Mouse (Mus musculus): Measurements from ENCODE around the gene Tex28. TPM values are rescaled to one million over a fixed set of nuclear protein-coding genes. Genes with fewer than 3 reads are reported as not detected.
"Not testable (repeated sequence)": the region's sequence is repeated elsewhere in the genome, so short reads cannot be mapped to it uniquely, and the experiment has no call there.

Tex28 gene
- not detected in 2 replicates for polyA plus RNA-seq (2015; fragmentation: Nextera tagmentation; extraction: Ambion mirVana)

- Histone ChIP-seq H3K9ac (ENCODE audit: low read length) (no peak within 1 kb of the TSS), H3K36me3 (ENCODE audit: control insufficient read depth, insufficient read depth) (no peaks in the 10 kb centered on the region), H3K27ac (ENCODE audit: low read length) (no peak within 1 kb of the TSS), H3K9me3 (replicated peaks; ENCODE audit: control insufficient read depth, low read length) (no peaks in the 10 kb centered on the region), H3K4me1 (ENCODE audit: control insufficient read depth, insufficient read depth, low read length) (no peaks in the 10 kb centered on the region), H3K4me2 (ENCODE audit: low read depth, low read length) (no peak within 1 kb of the TSS), H3K27me3 (ENCODE audit: control insufficient read depth, insufficient read depth, low read length) (no peaks in the 10 kb centered on the region), H3K4me3 (ENCODE audit: low read length) (no peak within 1 kb of the TSS)
- no peak for ATAC-seq (replicated peaks; ENCODE audit: extremely low read depth, insufficient read depth, low FRiP score)
- 91% methylated on average over 1 of the region's 1 CpGs for WGBS
These were observed at the start of gene Tex28 for GRCm38 (mm10) chrX:74167738-74168137. Gene Tex28, minus strand, starts transcription at chrX:74167838.

DNA sequence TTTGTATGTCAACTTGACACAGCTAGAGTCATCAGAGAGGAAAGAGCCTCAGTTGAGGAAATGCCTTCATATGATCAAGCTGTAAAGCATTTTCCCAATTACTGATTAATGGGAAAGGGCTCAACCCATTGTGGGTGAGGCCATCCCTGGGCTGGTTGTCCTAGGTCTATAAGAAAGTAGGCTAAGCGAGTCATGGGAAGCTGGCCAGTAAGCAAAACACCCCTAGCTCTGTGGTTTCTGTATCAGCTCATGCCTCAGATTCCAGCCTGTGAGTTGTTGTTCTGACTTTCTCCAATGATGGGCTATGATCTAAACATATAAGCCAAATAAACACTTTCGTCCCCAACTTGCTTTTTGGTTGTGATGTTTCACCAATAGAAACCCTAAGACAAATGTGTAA, 35.9 kb upstream of the Tex28 start:
- WGBS: 82% methylated on average over 2 of the region's 2 CpGs

DNA sequence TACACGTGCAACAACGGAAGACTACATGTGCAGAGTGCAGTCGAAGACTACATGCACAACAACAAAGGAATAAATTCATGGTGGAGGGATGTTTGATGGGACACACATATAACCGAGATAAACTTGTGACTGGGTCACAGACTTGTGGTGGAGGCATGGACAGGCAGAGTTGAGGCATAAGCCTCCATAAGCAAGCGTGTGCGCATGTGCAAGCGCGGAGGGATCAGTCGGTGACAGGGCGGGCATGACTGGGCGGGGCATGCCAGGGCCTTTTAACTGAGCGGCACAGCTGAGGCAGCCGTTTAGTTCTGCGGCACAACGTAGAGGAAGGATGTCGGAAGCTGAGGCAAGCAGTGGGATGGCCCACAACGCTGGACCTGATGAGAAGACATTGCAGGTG, 9.3 kb upstream of the Tex28 start, which contains the start of gene Tktl1:
Tktl1 (plus strand) TSS at position 301 of the 400 bp plus-strand sequence.
- no peak within 1 kb of the TSS for H3K4me3 ChIP-seq (ENCODE audit: low read length)
- no peaks in the 10 kb centered on the region for H3K36me3 ChIP-seq (ENCODE audit: control insufficient read depth, insufficient read depth)
- H3K9me3 ChIP-seq (replicated peaks; ENCODE audit: control insufficient read depth, low read length): no peaks in the 10 kb centered on the region
- H3K4me1 ChIP-seq (ENCODE audit: control insufficient read depth, insufficient read depth, low read length): no peaks in the 10 kb centered on the region
- H3K27me3 ChIP-seq (ENCODE audit: control insufficient read depth, insufficient read depth, low read length): no peaks in the 10 kb centered on the region
- no peak within 1 kb of the TSS for H3K4me2 ChIP-seq (ENCODE audit: low read depth, low read length)
- 86% methylated on average over 17 of the region's 17 CpGs for WGBS
- no peak within 1 kb of the TSS for H3K9ac ChIP-seq (ENCODE audit: low read length)
- no peak within 1 kb of the TSS for H3K27ac ChIP-seq (ENCODE audit: low read length)
- ATAC-seq (replicated peaks; ENCODE audit: extremely low read depth, insufficient read depth, low FRiP score): no peak

More for the DNA sequence above, 35.9 kb upstream of the Tex28 start:
- Histone ChIP-seq H3K4me3 (ENCODE audit: low read length) (no peak overlapping the region), H3K4me1 (ENCODE audit: control insufficient read depth, insufficient read depth, low read length) (no peaks in the 10 kb centered on the region), H3K36me3 (ENCODE audit: control insufficient read depth, insufficient read depth) (no peaks in the 10 kb centered on the region), H3K9me3 (replicated peaks; ENCODE audit: control insufficient read depth, low read length) (no peaks in the 10 kb centered on the region), H3K4me2 (ENCODE audit: low read depth, low read length) (no peak overlapping the region), H3K9ac (ENCODE audit: low read length) (no peak overlapping the region), H3K27ac (ENCODE audit: low read length) (no peak overlapping the region), H3K27me3 (ENCODE audit: control insufficient read depth, insufficient read depth, low read length) (no peaks in the 10 kb centered on the region)
- no peak for ATAC-seq (replicated peaks; ENCODE audit: extremely low read depth, insufficient read depth, low FRiP score)

GRCm38 (mm10) chrX:74135263-74135662, 32.4 kb downstream of the Tex28 start, which contains the start of gene Mecp2:
Gene Mecp2, minus strand, starts transcription at chrX:74135363.
- not testable (repeated sequence) for H3K4me2 ChIP-seq (ENCODE audit: low read depth, low read length); H3K4me1 ChIP-seq (ENCODE audit: control insufficient read depth, insufficient read depth, low read length); H3K4me3 ChIP-seq (ENCODE audit: low read length); H3K27me3 ChIP-seq (ENCODE audit: control insufficient read depth, insufficient read depth, low read length); H3K9me3 ChIP-seq (replicated peaks; ENCODE audit: control insufficient read depth, low read length); H3K9ac ChIP-seq (ENCODE audit: low read length); H3K27ac ChIP-seq (ENCODE audit: low read length); H3K36me3 ChIP-seq (ENCODE audit: control insufficient read depth, insufficient read depth); ATAC-seq (replicated peaks; ENCODE audit: extremely low read depth, insufficient read depth, low FRiP score)
- WGBS: 26% methylated on average over 1 of the region's 1 CpGs

GRCm38 (mm10) chrX:74127164-74127563, 40.5 kb downstream of the Tex28 start, which contains the start of gene Opn1mw:
Gene Opn1mw, plus strand, starts transcription at chrX:74127464.
- Histone ChIP-seq H3K4me3 (ENCODE audit: low read length) (no peak within 1 kb of the TSS), H3K4me1 (ENCODE audit: control insufficient read depth, insufficient read depth, low read length) (no peaks in the 10 kb centered on the region), H3K9ac (ENCODE audit: low read length) (no peak within 1 kb of the TSS), H3K9me3 (replicated peaks; ENCODE audit: control insufficient read depth, low read length) (no peaks in the 10 kb centered on the region), H3K4me2 (ENCODE audit: low read depth, low read length) (no peak within 1 kb of the TSS), H3K27me3 (ENCODE audit: control insufficient read depth, insufficient read depth, low read length) (no peaks in the 10 kb centered on the region; the same call in 1 of the 2 replicates), H3K36me3 (ENCODE audit: control insufficient read depth, insufficient read depth) (no peaks in the 10 kb centered on the region), H3K27ac (ENCODE audit: low read length) (no peak within 1 kb of the TSS)
- no peak for ATAC-seq (replicated peaks; ENCODE audit: extremely low read depth, insufficient read depth, low FRiP score)

GRCm38 (mm10) chrX:74124975-74125374, 42.7 kb downstream of the Tex28 start:
- Histone ChIP-seq H3K36me3 (ENCODE audit: control insufficient read depth, insufficient read depth) (no peaks in the 10 kb centered on the region), H3K9ac (ENCODE audit: low read length) (no peak overlapping the region), H3K4me1 (ENCODE audit: control insufficient read depth, insufficient read depth, low read length) (no peaks in the 10 kb centered on the region), H3K27ac (ENCODE audit: low read length) (no peak overlapping the region), H3K4me2 (ENCODE audit: low read depth, low read length) (no peak overlapping the region), H3K9me3 (replicated peaks; ENCODE audit: control insufficient read depth, low read length) (no peaks in the 10 kb centered on the region), H3K27me3 (ENCODE audit: control insufficient read depth, insufficient read depth, low read length) (no peaks in the 10 kb centered on the region; the same call in 1 of the 2 replicates), H3K4me3 (ENCODE audit: low read length) (no peak overlapping the region)
- ATAC-seq (replicated peaks; ENCODE audit: extremely low read depth, insufficient read depth, low FRiP score): no peak
- 54% methylated on average over 2 of the region's 2 CpGs for WGBS

DNA sequence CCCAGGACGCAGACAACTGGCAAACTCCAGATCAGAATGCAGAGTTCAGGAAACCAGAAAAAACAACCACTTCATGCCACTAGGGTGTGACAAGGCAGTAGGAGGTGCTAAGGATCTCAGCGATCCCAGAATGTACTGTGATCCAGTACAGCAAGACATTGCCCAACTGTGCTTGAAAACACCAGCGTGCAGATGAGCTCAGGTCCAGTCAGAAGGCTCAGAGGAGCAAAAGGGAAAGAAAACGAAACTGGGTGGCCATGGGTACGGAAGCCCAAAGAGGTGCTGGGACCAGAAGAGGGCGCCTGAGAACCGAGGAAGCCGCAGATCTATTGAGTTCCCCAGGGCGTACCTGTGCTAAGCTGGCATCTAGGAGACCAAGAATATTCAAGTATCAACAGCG, 52.1 kb downstream of the Tex28 start:
- Histone ChIP-seq H3K9ac (ENCODE audit: low read length) (peak overlapping the region; percentile 62), H3K4me1 (ENCODE audit: control insufficient read depth, insufficient read depth, low read length) (no peaks in the 10 kb centered on the region), H3K9me3 (replicated peaks; ENCODE audit: control insufficient read depth, low read length) (no peaks in the 10 kb centered on the region), H3K27me3 (ENCODE audit: control insufficient read depth, insufficient read depth, low read length) (no peaks in the 10 kb centered on the region; the same call in 1 of the 2 replicates), H3K4me3 (ENCODE audit: low read length) (peak overlapping the region; percentile 46), H3K4me2 (ENCODE audit: low read depth, low read length) (peak overlapping the region; percentile 58), H3K27ac (ENCODE audit: low read length) (no peak overlapping the region), H3K36me3 (ENCODE audit: control insufficient read depth, insufficient read depth) (no peaks in the 10 kb centered on the region)
- ATAC-seq (replicated peaks; ENCODE audit: extremely low read depth, insufficient read depth, low FRiP score): peak; percentile 73
- 11% methylated on average over 10 of the region's 10 CpGs for WGBS

GRCm38 (mm10) chrX:74114036-74114435, 53.6 kb downstream of the Tex28 start:
- no peak overlapping the region for H3K4me2 ChIP-seq (ENCODE audit: low read depth, low read length)
- H3K27me3 ChIP-seq (ENCODE audit: control insufficient read depth, insufficient read depth, low read length): no peaks in the 10 kb centered on the region; the same call in 1 of the 2 replicates
- no peak overlapping the region for H3K27ac ChIP-seq (ENCODE audit: low read length)
- H3K9me3 ChIP-seq (replicated peaks; ENCODE audit: control insufficient read depth, low read length): no peaks in the 10 kb centered on the region
- H3K9ac ChIP-seq (ENCODE audit: low read length): no peak overlapping the region
- H3K4me1 ChIP-seq (ENCODE audit: control insufficient read depth, insufficient read depth, low read length): 0 out of 2 replicates have a peak, but pooled peaks cover 2% of the 10 kb centered on the region
- no peak overlapping the region for H3K4me3 ChIP-seq (ENCODE audit: low read length)
- ATAC-seq (replicated peaks; ENCODE audit: extremely low read depth, insufficient read depth, low FRiP score): no peak
- no peaks in the 10 kb centered on the region for H3K36me3 ChIP-seq (ENCODE audit: control insufficient read depth, insufficient read depth)

GRCm38 (mm10) chrX:74108747-74109146, 58.9 kb downstream of the Tex28 start:
- 16% methylated on average over 3 of the region's 3 CpGs for WGBS
- ATAC-seq (replicated peaks; ENCODE audit: extremely low read depth, insufficient read depth, low FRiP score): no peak
- H3K9ac ChIP-seq (ENCODE audit: low read length): no peak overlapping the region
- H3K4me1 ChIP-seq (ENCODE audit: control insufficient read depth, insufficient read depth, low read length): 0 out of 2 replicates have a peak, but pooled peaks cover 3% of the 10 kb centered on the region
- H3K4me3 ChIP-seq (ENCODE audit: low read length): no peak overlapping the region
- H3K4me2 ChIP-seq (ENCODE audit: low read depth, low read length): no peak overlapping the region
- no peaks in the 10 kb centered on the region for H3K9me3 ChIP-seq (replicated peaks; ENCODE audit: control insufficient read depth, low read length)
- no peaks in the 10 kb centered on the region for H3K27me3 ChIP-seq (ENCODE audit: control insufficient read depth, insufficient read depth, low read length)
- 0 out of 2 replicates have a peak overlapping the region, but pooled peaks have one; percentile 2 for H3K27ac ChIP-seq (ENCODE audit: low read length)
- no peaks in the 10 kb centered on the region for H3K36me3 ChIP-seq (ENCODE audit: control insufficient read depth, insufficient read depth)

All from heart, embryonic 16.5 days (tissue).